Mouse (Mus musculus) naive thymus-derived CD4-positive, alpha-beta T cell, adult 2 months (primary cell): Measurements from ENCODE around the gene Vps29.

ENCODE experiments used
- DNase-seq: peaks from one replicate; pipeline ENCODE4 v3.0.0-alpha.2; 2011; ENCODE audit warnings: low read depth

Gene Vps29

GRCm38 (mm10) chr5:122399871-122400270, 45.7 kb downstream of the Vps29 start:
- DNase-seq, result no peak

GRCm38 (mm10) chr5:122400628-122401302, 46.6 kb downstream of the Vps29 start:
- DNase-seq, result no peak

- DNase-seq, result peak; percentile 81
Measured at GRCm38 (mm10) chr5:122401303-122401640, 47.1 kb downstream of the Vps29 start.

GRCm38 (mm10) chr5:122402160-122402559, 48.0 kb downstream of the Vps29 start:
- DNase-seq, result no peak

- no peak for DNase-seq
Measured at GRCm38 (mm10) chr5:122402772-122403171, 48.6 kb downstream of the Vps29 start.

GRCm38 (mm10) chr5:122403362-122403761, 49.2 kb downstream of the Vps29 start:
- DNase-seq, result no peak

GRCm38 (mm10) chr5:122405537-122405936, 51.4 kb downstream of the Vps29 start:
- DNase-seq, result no peak

GRCm38 (mm10) chr5:122409692-122410645, 55.8 kb downstream of the Vps29 start:
- no peak for DNase-seq

GRCm38 (mm10) chr5:122411892-122412291, 57.7 kb downstream of the Vps29 start:
- no peak for DNase-seq

- DNase-seq, result no peak
Measured at GRCm38 (mm10) chr5:122412826-122413225, 58.7 kb downstream of the Vps29 start.

GRCm38 (mm10) chr5:122414351-122414750, 60.2 kb downstream of the Vps29 start:
- DNase-seq, result no peak
